Mouse (Mus musculus): ENCODE results near the gene Xxylt1.

Xxylt1 gene

GRCm38 (mm10) chr16:31061246-31061880, 19.9 kb downstream of the Xxylt1 start:
- no peak for DNase-seq (ENCODE audit: low spot score in 2 of 2)

GRCm38 (mm10) chr16:31060714-31061113, 20.5 kb downstream of the Xxylt1 start:
- no peak for DNase-seq (ENCODE audit: low spot score in 2 of 2)

GRCm38 (mm10) chr16:31060226-31060625, 21.0 kb downstream of the Xxylt1 start:
- DNase-seq (ENCODE audit: low spot score in 2 of 2), result no peak

GRCm38 (mm10) chr16:31059730-31060129, 21.5 kb downstream of the Xxylt1 start:
- DNase-seq (ENCODE audit: low spot score in 2 of 2), result no peak

- DNase-seq (ENCODE audit: low spot score in 2 of 2), result no peak
Measured at GRCm38 (mm10) chr16:31052812-31053211, 28.4 kb downstream of the Xxylt1 start.

GRCm38 (mm10) chr16:31052177-31052726, 29.0 kb downstream of the Xxylt1 start:
- no peak for DNase-seq (ENCODE audit: low spot score in 2 of 2)

- DNase-seq (ENCODE audit: low spot score in 2 of 2), result no peak
Measured at GRCm38 (mm10) chr16:31050701-31051100, 30.5 kb downstream of the Xxylt1 start.

GRCm38 (mm10) chr16:31048194-31048593, 33.0 kb downstream of the Xxylt1 start:
- no peak for DNase-seq (ENCODE audit: low spot score in 2 of 2)

- DNase-seq (ENCODE audit: low spot score in 2 of 2), result no peak
Measured at GRCm38 (mm10) chr16:31047186-31047898, 33.9 kb downstream of the Xxylt1 start.

- DNase-seq (ENCODE audit: low spot score in 2 of 2), result no peak
Measured at GRCm38 (mm10) chr16:31046217-31046659, 35.0 kb downstream of the Xxylt1 start.

GRCm38 (mm10) chr16:31045211-31045610, 36.0 kb downstream of the Xxylt1 start:
- no peak for DNase-seq (ENCODE audit: low spot score in 2 of 2)

- no peak for DNase-seq (ENCODE audit: low spot score in 2 of 2)
Measured at GRCm38 (mm10) chr16:31043136-31043535, 38.1 kb downstream of the Xxylt1 start.

- no peak for DNase-seq (ENCODE audit: low spot score in 2 of 2)
Measured at GRCm38 (mm10) chr16:31041566-31041965, 39.7 kb downstream of the Xxylt1 start.

- no peak for DNase-seq (ENCODE audit: low spot score in 2 of 2)
Measured at GRCm38 (mm10) chr16:31039803-31040459, 41.3 kb downstream of the Xxylt1 start.

- no peak for DNase-seq (ENCODE audit: low spot score in 2 of 2)
Measured at GRCm38 (mm10) chr16:31037431-31037830, 43.8 kb downstream of the Xxylt1 start.

- no peak for DNase-seq (ENCODE audit: low spot score in 2 of 2)
Measured at GRCm38 (mm10) chr16:31035651-31036245, 45.5 kb downstream of the Xxylt1 start.

- DNase-seq (ENCODE audit: low spot score in 2 of 2), result no peak
Measured at GRCm38 (mm10) chr16:31035235-31035634, 46.0 kb downstream of the Xxylt1 start.

GRCm38 (mm10) chr16:31034051-31034450, 47.2 kb downstream of the Xxylt1 start:
- no peak for DNase-seq (ENCODE audit: low spot score in 2 of 2)

- no peak for DNase-seq (ENCODE audit: low spot score in 2 of 2)
Measured at GRCm38 (mm10) chr16:31029739-31030485, 51.3 kb downstream of the Xxylt1 start.

- DNase-seq (ENCODE audit: low spot score in 2 of 2), result no peak
Measured at GRCm38 (mm10) chr16:31027675-31028074, 53.6 kb downstream of the Xxylt1 start.

GRCm38 (mm10) chr16:31025516-31025915, 55.7 kb downstream of the Xxylt1 start:
- no peak for DNase-seq (ENCODE audit: low spot score in 2 of 2)

All from frontal cortex, postnatal 25 days (tissue).